Mouse (Mus musculus) ES-E14 (cell line): Measurements from ENCODE around the gene Kif1c. TPM values are rescaled to one million over a fixed set of nuclear protein-coding genes. Genes with fewer than 3 reads are reported as not detected.

Experiments
- DNase-seq: peaks from one replicate; pipeline ENCODE4 v3.0.0-alpha.2; 2013; ENCODE audit warnings: low read depth, low spot score
- H3K27ac ChIP-seq: 2 replicates; pipeline ENCODE4 v1.5.1; 2012; ENCODE audit warnings: low read depth, mild to moderate bottlenecking, low read length, moderate library complexity, mixed read lengths; ENCODE audit not compliant: poor library complexity, insufficient read depth, severe bottlenecking
- H3K36me3 ChIP-seq: 2 replicates; pipeline ENCODE4 v1.6.1; 2012; ENCODE audit warnings: mild to moderate bottlenecking, low read length, moderate library complexity, mixed read lengths; ENCODE audit not compliant: control insufficient read depth, poor library complexity, insufficient read depth, severe bottlenecking
- H3K4me1 ChIP-seq, 2 experiments: fragments of 150-350 bp in 1 of 2; sonication (generic) in 1 of 2; 2 replicates each; pipeline ENCODE4 v1.6.1; 2012; ENCODE audit warnings: low read length in 2 of 2, mild to moderate bottlenecking in 1 of 2, mixed read lengths in 1 of 2; ENCODE audit not compliant: control insufficient read depth in 2 of 2, insufficient read depth in 2 of 2, poor library complexity in 1 of 2
- H3K4me3 ChIP-seq, 2 experiments: fragments of 150-350 bp in 1 of 2; sonication (generic) in 1 of 2; 2 replicates each; pipeline ENCODE4 v1.5.1; 2012; ENCODE audit warnings: low read length in 2 of 2, low read depth in 1 of 2, mild to moderate bottlenecking in 1 of 2, mixed read lengths in 1 of 2; ENCODE audit not compliant: insufficient read depth in 1 of 2, poor library complexity in 1 of 2, severe bottlenecking in 1 of 2
- H3K9ac ChIP-seq: 2 replicates; pipeline ENCODE4 v1.6.1; 2012; ENCODE audit warnings: low read depth, mild to moderate bottlenecking, low read length, mixed read lengths; ENCODE audit not compliant: poor library complexity, insufficient read depth, severe bottlenecking
- H3K9me3 ChIP-seq: fragments of 150-350 bp; sonication (generic); 2 replicates; pipeline ENCODE4 v1.6.1; 2012; ENCODE audit warnings: low read depth, mild to moderate bottlenecking, low read length; ENCODE audit not compliant: control insufficient read depth, insufficient read depth
- CHD2 ChIP-seq: IDR thresholded peaks from 2 replicates; pipeline ENCODE4 v1.6.1; 2014; ENCODE audit warnings: mild to moderate bottlenecking, low read depth, low read length, inconsistent platforms
- HCFC1 ChIP-seq: IDR thresholded peaks from 2 replicates; pipeline ENCODE4 v1.6.1; 2012; ENCODE audit warnings: low read length, inconsistent platforms, borderline replicate concordance; ENCODE audit not compliant: insufficient read depth
- MAFK ChIP-seq: IDR thresholded peaks from 2 replicates; pipeline ENCODE4 v1.6.1; 2014; ENCODE audit warnings: mild to moderate bottlenecking, low read depth, low read length, inconsistent platforms; ENCODE audit not compliant: insufficient read depth
- ZC3H11A ChIP-seq: IDR thresholded peaks from 2 replicates; pipeline ENCODE4 v1.6.1; 2012; ENCODE audit warnings: low read depth, mild to moderate bottlenecking, inconsistent platforms, low read length, borderline replicate concordance
- ZNF384 ChIP-seq: IDR thresholded peaks from 2 replicates; pipeline ENCODE4 v1.6.1; 2012; ENCODE audit warnings: low read depth, low read length, inconsistent platforms
- in situ Hi-C, 2 experiments: fragments of 600-800 bp; cut with MboI; formaldehyde crosslinking; loops; one replicate each; pipeline ENCODE4 v1.15.1; 2025; ENCODE audit warnings: low sequenced_read_pairs in 2 of 2, inconsistent platforms in 1 of 2; ENCODE audit not compliant: unreplicated experiment in 2 of 2
- total RNA-seq: library from RNA; depleted of rRNA; stranded (reverse); fragments of 300-350 nt; gene quantifications from 2 replicates; pipeline ENCODE4 v1.2.3, GENCODE M21; 2012

Kif1c gene
- total RNA-seq, 1 experiment: 29.2 TPM

GRCm38 (mm10) chr11:70713222-70713621, 12.9 kb downstream of the Kif1c start:
- Histone ChIP-seq H3K4me3 (no peak overlapping the region), H3K9me3 (no peaks in the 10 kb centered on the region), H3K4me1 (no peaks in the 10 kb centered on the region), H3K36me3 (peaks cover 35% of the 10 kb centered on the region), H3K9ac (no peak overlapping the region), H3K27ac (no peak overlapping the region)
- no peak for DNase-seq
- in situ Hi-C loops: no loop called here
- TF ChIP-seq HCFC1 (no peak), MAFK (no peak), ZC3H11A (no peak), CHD2 (no peak), ZNF384 (no peak)

DNA sequence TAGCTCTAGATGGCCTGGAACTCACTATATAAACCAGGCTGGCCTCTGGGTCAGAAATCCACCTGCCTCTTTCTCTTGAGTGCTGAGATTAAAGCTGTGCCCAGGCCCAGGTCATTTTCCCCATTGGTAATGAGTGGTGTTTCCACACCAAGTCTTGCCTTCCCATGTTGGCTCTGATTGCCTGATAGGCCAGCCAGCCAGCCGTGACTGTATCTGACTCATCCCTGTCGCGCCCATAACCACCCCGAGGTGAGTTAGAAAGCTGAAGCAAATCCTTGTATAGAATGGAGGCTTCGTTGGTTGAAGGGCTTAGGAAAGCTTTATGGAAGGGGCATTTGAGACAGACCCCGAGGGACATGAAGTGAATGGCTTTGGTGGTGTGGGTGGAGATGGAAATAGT, 15.5 kb downstream of the Kif1c start:
- no peak overlapping the region for H3K27ac ChIP-seq
- H3K9me3 ChIP-seq: no peaks in the 10 kb centered on the region
- in situ Hi-C loops: no loop called here
- TF ChIP-seq ZC3H11A: no peak
- no peak for TF ChIP-seq ZNF384
- no peak for TF ChIP-seq MAFK
- TF ChIP-seq CHD2: no peak
- TF ChIP-seq HCFC1: no peak
- no peak for DNase-seq
- H3K36me3 ChIP-seq: peaks cover 33% of the 10 kb centered on the region
- no peak overlapping the region for H3K9ac ChIP-seq
- no peak overlapping the region for H3K4me3 ChIP-seq
- no peaks in the 10 kb centered on the region for H3K4me1 ChIP-seq

- Histone ChIP-seq H3K36me3 (peaks cover 32% of the 10 kb centered on the region), H3K9me3 (no peaks in the 10 kb centered on the region), H3K27ac (no peak overlapping the region), H3K4me1 (no peaks in the 10 kb centered on the region), H3K4me3 (no peak overlapping the region), H3K9ac (no peak overlapping the region)
- TF ChIP-seq HCFC1 (no peak), CHD2 (no peak), MAFK (no peak), ZC3H11A (no peak), ZNF384 (no peak)
- DNase-seq: no peak
- in situ Hi-C loops: no loop called here
These were observed 18.1 kb downstream of the Kif1c start for GRCm38 (mm10) chr11:70718481-70718880.

DNA sequence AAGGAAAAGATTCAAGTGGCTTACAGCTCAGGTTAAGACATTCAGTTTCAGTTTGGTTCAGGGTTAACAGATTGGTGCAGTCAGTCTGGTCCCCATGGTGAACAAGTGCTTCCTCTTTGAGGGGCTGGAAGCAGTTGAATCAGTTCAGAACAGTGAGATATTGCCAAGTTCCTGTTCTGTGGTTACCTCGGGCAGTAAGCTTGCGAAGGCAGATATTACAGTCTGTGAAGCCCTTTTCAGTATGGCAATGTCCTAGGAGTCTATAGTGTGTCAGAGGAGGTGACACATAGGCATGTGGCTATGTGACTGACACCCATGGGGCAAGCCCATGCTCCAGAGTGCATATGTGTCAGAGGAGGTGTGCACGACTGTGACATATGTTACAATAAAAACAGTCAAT, 20.2 kb downstream of the Kif1c start:
- Histone ChIP-seq H3K9me3 (no peaks in the 10 kb centered on the region), H3K9ac (no peak overlapping the region), H3K36me3 (peaks cover 44% of the 10 kb centered on the region), H3K4me3 (no peak overlapping the region), H3K4me1 (no peaks in the 10 kb centered on the region), H3K27ac (no peak overlapping the region)
- in situ Hi-C loops: no loop called here
- TF ChIP-seq ZNF384 (no peak), HCFC1 (no peak), MAFK (no peak), CHD2 (no peak), ZC3H11A (no peak)
- no peak for DNase-seq

DNA sequence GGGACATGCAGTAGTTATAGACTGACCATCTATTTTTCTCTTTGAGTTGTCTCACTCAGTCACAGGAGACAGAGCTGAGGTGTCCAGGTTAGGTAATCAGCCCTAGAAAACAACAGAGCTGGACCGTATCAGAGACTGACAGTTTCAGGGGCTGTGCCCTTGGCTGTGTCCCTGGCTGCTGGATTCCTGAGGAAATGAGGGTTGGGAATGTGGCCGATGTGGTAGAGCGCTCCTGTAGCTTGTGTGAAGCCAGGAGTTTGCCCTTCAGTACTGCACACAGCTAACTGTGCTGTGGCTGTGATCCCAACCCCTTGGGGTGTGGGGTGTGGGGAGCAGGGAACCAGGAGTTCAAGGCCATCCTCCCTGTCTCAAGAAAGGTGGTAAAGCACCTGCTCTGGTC, 20.7 kb downstream of the Kif1c start:
- no peak overlapping the region for H3K9ac ChIP-seq
- DNase-seq: no peak
- no peak overlapping the region for H3K27ac ChIP-seq
- in situ Hi-C loops: no loop called here
- H3K4me3 ChIP-seq: no peak overlapping the region
- no peaks in the 10 kb centered on the region for H3K4me1 ChIP-seq
- H3K36me3 ChIP-seq: peaks cover 46% of the 10 kb centered on the region
- no peak for TF ChIP-seq MAFK
- TF ChIP-seq HCFC1: no peak
- no peak for TF ChIP-seq ZNF384
- TF ChIP-seq ZC3H11A: no peak
- TF ChIP-seq CHD2: no peak
- no peaks in the 10 kb centered on the region for H3K9me3 ChIP-seq
